Comparison of ENCODE assay signal across 8 mouse cellular contexts in the genomic region with DNA sequence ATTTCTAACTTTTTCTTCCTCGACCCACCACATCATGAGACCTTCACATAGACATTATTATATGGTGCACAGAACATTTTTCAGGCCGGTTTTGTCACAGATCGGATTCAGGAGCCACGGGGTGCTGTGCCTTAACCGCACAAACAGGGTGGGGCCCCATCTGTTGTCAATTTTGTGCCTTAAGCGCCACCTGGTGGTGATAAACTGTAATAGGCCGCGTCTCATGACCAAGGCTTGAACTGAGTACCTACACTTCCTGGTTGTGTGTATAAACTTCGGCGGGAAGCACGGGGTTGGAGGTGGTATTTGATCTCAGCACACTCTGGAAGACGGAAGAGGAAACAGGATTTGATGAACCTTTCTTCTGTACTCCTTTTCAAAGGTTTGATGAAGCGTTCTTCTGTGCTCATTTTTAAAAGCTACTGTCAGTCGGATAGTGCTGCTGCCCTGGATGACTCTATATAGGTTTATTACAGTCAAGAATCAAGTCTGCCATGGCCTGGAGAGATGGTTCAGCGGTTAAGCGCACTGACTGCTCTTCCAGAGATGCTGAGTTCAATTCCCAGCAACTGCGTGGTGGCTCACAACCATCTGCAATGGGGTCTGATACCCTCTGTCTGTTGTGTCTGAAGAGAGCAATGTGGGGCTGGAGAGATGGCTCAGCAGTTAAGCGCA. TPM values are rescaled to one million over a fixed set of nuclear protein-coding genes. Genes with fewer than 3 reads are reported as not detected.
DNase-seq lines count a peak whose midpoint lies in the region; ATAC-seq and TF ChIP-seq lines count a peak whose summit lies in the region.

No protein-coding gene starts in this region.

- TF ChIP-seq CTCF in E14TG2a.4 (conservative IDR thresholded peaks at IDR 0.05; ENCODE audit: low read length), result peak; percentile 84
- peak; percentile 97 for TF ChIP-seq CTCF in liver, embryonic 14.5 days (IDR thresholded peaks at IDR 0.05; ENCODE audit: low read depth)

- peaks cover 54% of the 10 kb centered on the region for H3K4me1 ChIP-seq in E14TG2a.4 (replicated peaks; ENCODE audit: low read depth, low read length)
- H3K4me1 ChIP-seq in forebrain, embryonic 11.5 days (replicated peaks; ENCODE audit: control insufficient read depth, insufficient read depth, low read length), result no peaks in the 10 kb centered on the region
- H3K4me1 ChIP-seq in heart, embryonic 16.5 days (ENCODE audit: control insufficient read depth, insufficient read depth, low read length), result peaks cover 4% of the 10 kb centered on the region; the same call in 1 of the 2 replicates
- H3K4me1 ChIP-seq in liver, embryonic 14.5 days (replicated peaks; ENCODE audit: control insufficient read depth in 2 of 2, insufficient read depth in 2 of 2, low read length in 1 of 2), result peaks cover 3 to 14% of the 10 kb centered on the region in 2 experiments; a peak in 3 of 4 replicates
- peaks cover 4% of the 10 kb centered on the region; the same call in 1 of the 2 replicates for H3K4me1 ChIP-seq in stomach, embryonic 15.5 days

- ATAC-seq in forebrain, embryonic 11.5 days (replicated peaks; ENCODE audit: low FRiP score), result peak; percentile 90
- peak; percentile 95 for ATAC-seq in heart, embryonic 16.5 days (replicated peaks; ENCODE audit: extremely low read depth, insufficient read depth, low FRiP score)
- ATAC-seq in liver, embryonic 14.5 days (ENCODE audit: insufficient read depth), result peak; percentile 97
- ATAC-seq in stomach, embryonic 15.5 days (ENCODE audit: insufficient read depth, low FRiP score, low read depth), result peak; percentile 93

- H3K9ac ChIP-seq in forebrain, embryonic 11.5 days (ENCODE audit: low read length), result no peak overlapping the region; the same call in 1 of the 2 replicates
- peak overlapping the region; percentile 52 for H3K9ac ChIP-seq in heart, embryonic 16.5 days (ENCODE audit: low read length)
- H3K9ac ChIP-seq in liver, embryonic 14.5 days (replicated peaks), result peak overlapping the region; percentile 40
- no peak overlapping the region for H3K9ac ChIP-seq in stomach, embryonic 15.5 days

- no peak overlapping the region for H3K27ac ChIP-seq in forebrain, embryonic 11.5 days (ENCODE audit: low read depth, low read length)
- 0 out of 2 replicates have a peak overlapping the region, but pooled peaks have one; percentile 45 for H3K27ac ChIP-seq in heart, embryonic 16.5 days (ENCODE audit: low read length)
- peak overlapping the region; percentile 61 for H3K27ac ChIP-seq in liver, embryonic 14.5 days
- H3K27ac ChIP-seq in stomach, embryonic 15.5 days, result peak overlapping the region; percentile 67

- H3K4me2 ChIP-seq in forebrain, embryonic 11.5 days (ENCODE audit: low read depth, low read length, severe bottlenecking), result peak overlapping the region; percentile 40; the same call in 1 of the 2 replicates
- peak overlapping the region; percentile 61 for H3K4me2 ChIP-seq in heart, embryonic 16.5 days (ENCODE audit: low read depth, low read length)
- H3K4me2 ChIP-seq in liver, embryonic 14.5 days (ENCODE audit: low read depth), result peak overlapping the region; percentile 59
- peak overlapping the region; percentile 50 for H3K4me2 ChIP-seq in stomach, embryonic 15.5 days

- H3K9me3 ChIP-seq in E14TG2a.4 (ENCODE audit: low read length), result peaks cover 9% of the 10 kb centered on the region
- H3K9me3 ChIP-seq in forebrain, embryonic 11.5 days (ENCODE audit: control insufficient read depth, low read length), result no peaks in the 10 kb centered on the region
- no peaks in the 10 kb centered on the region for H3K9me3 ChIP-seq in heart, embryonic 16.5 days (replicated peaks; ENCODE audit: control insufficient read depth, low read length)
- no peaks in the 10 kb centered on the region for H3K9me3 ChIP-seq in liver, embryonic 14.5 days (ENCODE audit: control insufficient read depth, low read length)
- H3K9me3 ChIP-seq in stomach, embryonic 15.5 days, result no peaks in the 10 kb centered on the region

- peaks cover 9% of the 10 kb centered on the region for H3K36me3 ChIP-seq in E14TG2a.4 (ENCODE audit: insufficient read depth, low read length)
- no peaks in the 10 kb centered on the region for H3K36me3 ChIP-seq in forebrain, embryonic 11.5 days (ENCODE audit: control insufficient read depth, insufficient read depth, low read length)
- H3K36me3 ChIP-seq in heart, embryonic 16.5 days (ENCODE audit: control insufficient read depth, insufficient read depth), result no peaks in the 10 kb centered on the region
- H3K36me3 ChIP-seq in liver, embryonic 14.5 days (replicated peaks; ENCODE audit: control insufficient read depth, insufficient read depth, low read depth), result no peaks in the 10 kb centered on the region
- no peaks in the 10 kb centered on the region for H3K36me3 ChIP-seq in stomach, embryonic 15.5 days

- DNase-seq in c-Kit-positive CD71-positive TER-119-negative erythroid progenitor cells, embryonic 14.5 days (ENCODE audit: low read depth), result peak; percentile 97
- DNase-seq in forebrain, embryonic 11.5 days (ENCODE audit: low spot score), result peak; percentile 90
- peak; percentile 89 to 93 for DNase-seq in kidney, postnatal 25 days
- DNase-seq in liver, embryonic 14.5 days (ENCODE audit: low read depth in 3 of 3, low spot score in 3 of 3), result peak; percentile 89 to 93 (median 90)
- DNase-seq in neural tube, embryonic 10.5 days (ENCODE audit: extremely low spot score, low spot score), result peak; percentile 89

- TF ChIP-seq EP300 in liver, embryonic 14.5 days (IDR thresholded peaks at IDR 0.05; ENCODE audit: low read depth), result no peak

- WGBS in forebrain, embryonic 11.5 days, result 16% methylated on average over 18 of the region's 18 CpGs
- WGBS in heart, embryonic 16.5 days, result 15% methylated on average over 18 of the region's 18 CpGs
- WGBS in liver, embryonic 14.5 days (ENCODE audit: insufficient replicate concordance), result 11% methylated on average over 18 of the region's 18 CpGs
- 14% methylated on average over 18 of the region's 18 CpGs for WGBS in stomach, embryonic 15.5 days

- no peaks in the 10 kb centered on the region for H3K27me3 ChIP-seq in E14TG2a.4 (ENCODE audit: insufficient read depth, low read length)
- no peaks in the 10 kb centered on the region for H3K27me3 ChIP-seq in forebrain, embryonic 11.5 days (ENCODE audit: control insufficient read depth, insufficient read depth, low read length)
- H3K27me3 ChIP-seq in heart, embryonic 16.5 days (ENCODE audit: control insufficient read depth, insufficient read depth, low read length), result no peaks in the 10 kb centered on the region
- no peaks in the 10 kb centered on the region for H3K27me3 ChIP-seq in liver, embryonic 14.5 days (ENCODE audit: control insufficient read depth, insufficient read depth, low read length)
- H3K27me3 ChIP-seq in stomach, embryonic 15.5 days (replicated peaks), result no peaks in the 10 kb centered on the region

- 0 out of 2 replicates have a peak overlapping the region, but pooled peaks have one; percentile 15 for H3K4me3 ChIP-seq in E14TG2a.4 (replicated peaks; ENCODE audit: low read length)
- H3K4me3 ChIP-seq in forebrain, embryonic 11.5 days (ENCODE audit: low read depth, low read length), result no peak overlapping the region
- H3K4me3 ChIP-seq in heart, embryonic 16.5 days (ENCODE audit: low read length), result peak overlapping the region; percentile 27
- H3K4me3 ChIP-seq in liver, embryonic 14.5 days (ENCODE audit: insufficient read depth in 1 of 2, low read depth in 2 of 2, low read length in 2 of 2), result peak overlapping the region; percentile 16 to 20; a peak in 3 of 4 replicates
- H3K4me3 ChIP-seq in stomach, embryonic 15.5 days (replicated peaks), result peak overlapping the region; percentile 22

RNA-seq across cellular contexts. Expression of a gene that starts 10.7 kb away (rescaled TPM):
- polyA plus RNA-seq in forebrain, embryonic 11.5 days (2014; fragmentation: Nextera tagmentation; extraction: Ambion mirVana), result 15.2 and 18.1 TPM in 2 replicates
- 22.5 and 25.7 TPM in 2 replicates for polyA plus RNA-seq in heart, embryonic 16.5 days (2015; fragmentation: Nextera tagmentation; extraction: Ambion mirVana)
- polyA plus RNA-seq in liver, embryonic 14.5 days (2012; rRNA removed), result 9.4 and 10.3 TPM in 2 replicates
- 7.0 and 7.8 TPM in 2 replicates for polyA plus RNA-seq in liver, embryonic 14.5 days (2014; fragmentation: Nextera tagmentation; extraction: Ambion mirVana)
- polyA plus RNA-seq in stomach, embryonic 15.5 days (2015; fragmentation: Nextera tagmentation; extraction: Ambion mirVana), result 28.8 and 32.1 TPM in 2 replicates

RNA-seq across cellular contexts. Expression of a gene that starts 11.2 kb away (rescaled TPM):
- 16.3 and 17.5 TPM in 2 replicates for polyA plus RNA-seq in forebrain, embryonic 11.5 days (2014; fragmentation: Nextera tagmentation; extraction: Ambion mirVana)
- 8.4 and 9.5 TPM in 2 replicates for polyA plus RNA-seq in heart, embryonic 16.5 days (2015; fragmentation: Nextera tagmentation; extraction: Ambion mirVana)
- 3.3 and 4.0 TPM in 2 replicates for polyA plus RNA-seq in liver, embryonic 14.5 days (2012; rRNA removed)
- polyA plus RNA-seq in liver, embryonic 14.5 days (2014; fragmentation: Nextera tagmentation; extraction: Ambion mirVana), result 4.3 and 5.3 TPM in 2 replicates
- polyA plus RNA-seq in stomach, embryonic 15.5 days (2015; fragmentation: Nextera tagmentation; extraction: Ambion mirVana), result 12.1 and 12.4 TPM in 2 replicates

RNA-seq across cellular contexts. Expression of a gene that starts 12.7 kb away (rescaled TPM):
- polyA plus RNA-seq in forebrain, embryonic 11.5 days (2014; fragmentation: Nextera tagmentation; extraction: Ambion mirVana), result 3,049 and 3,079 TPM in 2 replicates
- polyA plus RNA-seq in heart, embryonic 16.5 days (2015; fragmentation: Nextera tagmentation; extraction: Ambion mirVana), result 1,776 and 2,205 TPM in 2 replicates
- polyA plus RNA-seq in liver, embryonic 14.5 days (2012; rRNA removed), result 1,053 and 2,546 TPM in 2 replicates
- 3,181 and 3,454 TPM in 2 replicates for polyA plus RNA-seq in liver, embryonic 14.5 days (2014; fragmentation: Nextera tagmentation; extraction: Ambion mirVana)
- 3,689 and 3,942 TPM in 2 replicates for polyA plus RNA-seq in stomach, embryonic 15.5 days (2015; fragmentation: Nextera tagmentation; extraction: Ambion mirVana)

RNA-seq across cellular contexts. Expression of a gene that starts 29.4 kb away (rescaled TPM):
- polyA plus RNA-seq in forebrain, embryonic 11.5 days (2014; fragmentation: Nextera tagmentation; extraction: Ambion mirVana), result 249 and 269 TPM in 2 replicates
- 125 and 150 TPM in 2 replicates for polyA plus RNA-seq in heart, embryonic 16.5 days (2015; fragmentation: Nextera tagmentation; extraction: Ambion mirVana)
- polyA plus RNA-seq in liver, embryonic 14.5 days (2012; rRNA removed), result 57.6 and 113 TPM in 2 replicates
- polyA plus RNA-seq in liver, embryonic 14.5 days (2014; fragmentation: Nextera tagmentation; extraction: Ambion mirVana), result 163 and 172 TPM in 2 replicates
- polyA plus RNA-seq in stomach, embryonic 15.5 days (2015; fragmentation: Nextera tagmentation; extraction: Ambion mirVana), result 213 and 215 TPM in 2 replicates

RNA-seq across cellular contexts. Expression of a gene that starts 37.9 kb away (rescaled TPM):
- polyA plus RNA-seq in forebrain, embryonic 11.5 days (2014; fragmentation: Nextera tagmentation; extraction: Ambion mirVana), result 3.0 and 3.4 TPM in 2 replicates
- 4.2 and 4.4 TPM in 2 replicates for polyA plus RNA-seq in heart, embryonic 16.5 days (2015; fragmentation: Nextera tagmentation; extraction: Ambion mirVana)
- polyA plus RNA-seq in liver, embryonic 14.5 days (2012; rRNA removed), result 1.2 and 1.5 TPM in 2 replicates
- 0.72 and 1.3 TPM in 2 replicates for polyA plus RNA-seq in liver, embryonic 14.5 days (2014; fragmentation: Nextera tagmentation; extraction: Ambion mirVana)
- 3.0 and 3.4 TPM in 2 replicates for polyA plus RNA-seq in stomach, embryonic 15.5 days (2015; fragmentation: Nextera tagmentation; extraction: Ambion mirVana)

Comparison
In these comparisons a context has a peak if more than half of its experiments do, and no peak if none do; other contexts are left out.
1. H3K9ac ChIP-seq: peak in heart, embryonic 16.5 days (single experiment) and liver, embryonic 14.5 days (single experiment); none in forebrain, embryonic 11.5 days (single experiment) and stomach, embryonic 15.5 days (single experiment).
2. Peak in every context shown above with its lines, with median percentiles within 50 percentile points of each other: DNase-seq, ATAC-seq and H3K4me2 ChIP-seq.